Mouse (Mus musculus) adrenal gland, postnatal 25 days (tissue): ENCODE measurements around the gene Eif4g3. TPM values are rescaled to one million over a fixed set of nuclear protein-coding genes. Genes with fewer than 3 reads are reported as not detected.

Experiments used
- DNase-seq: peaks from one replicate; pipeline ENCODE4 v3.0.0; 2021; ENCODE audit warnings: mixed read lengths
- total RNA-seq: library from RNA; stranded (reverse); gene quantifications from 2 replicates; pipeline ENCODE4 v1.2.3, GENCODE M21; 2021

The Eif4g3 gene
- total RNA-seq, 1 experiment from 2014 or later: 153 TPM

GRCm38 (mm10) chr4:137989426-137989825, 3.4 kb upstream of the Eif4g3 start:
- no peak for DNase-seq

- DNase-seq: no peak
Measured at GRCm38 (mm10) chr4:137990433-137990832, 2.4 kb upstream of the Eif4g3 start.

- no peak for DNase-seq
Measured at GRCm38 (mm10) chr4:137991240-137991639, 1.6 kb upstream of the Eif4g3 start.

GRCm38 (mm10) chr4:137993291-137993758, 503 bp downstream of the Eif4g3 start:
- peak; percentile 100 for DNase-seq

- peak; percentile 55 for DNase-seq
Measured at GRCm38 (mm10) chr4:137993821-137994561, 1.2 kb downstream of the Eif4g3 start.

- no peak for DNase-seq
Measured at GRCm38 (mm10) chr4:137994562-137995336, 1.9 kb downstream of the Eif4g3 start.

GRCm38 (mm10) chr4:137995399-137995798, 2.6 kb downstream of the Eif4g3 start:
- peak; percentile 29 for DNase-seq

- no peak for DNase-seq
Measured at GRCm38 (mm10) chr4:137998232-137998631, 5.4 kb downstream of the Eif4g3 start.

- peak; percentile 51 for DNase-seq
Measured at GRCm38 (mm10) chr4:138000682-138001081, 7.9 kb downstream of the Eif4g3 start.

GRCm38 (mm10) chr4:138003909-138004610, 11.2 kb downstream of the Eif4g3 start:
- DNase-seq: no peak

GRCm38 (mm10) chr4:138005781-138006180, 13.0 kb downstream of the Eif4g3 start:
- DNase-seq: no peak

GRCm38 (mm10) chr4:138006951-138007613, 14.3 kb downstream of the Eif4g3 start:
- DNase-seq: no peak

- no peak for DNase-seq
Measured at GRCm38 (mm10) chr4:138008646-138009045, 15.8 kb downstream of the Eif4g3 start.

GRCm38 (mm10) chr4:138009786-138010502, 17.1 kb downstream of the Eif4g3 start:
- no peak for DNase-seq

GRCm38 (mm10) chr4:138013723-138014479, 21.1 kb downstream of the Eif4g3 start:
- DNase-seq: no peak

- no peak for DNase-seq
Measured at GRCm38 (mm10) chr4:138015966-138016365, 23.1 kb downstream of the Eif4g3 start.

GRCm38 (mm10) chr4:138017085-138017637, 24.3 kb downstream of the Eif4g3 start:
- DNase-seq: no peak

GRCm38 (mm10) chr4:138018011-138018410, 25.2 kb downstream of the Eif4g3 start:
- DNase-seq: peak; percentile 27

GRCm38 (mm10) chr4:138020231-138020630, 27.4 kb downstream of the Eif4g3 start:
- no peak for DNase-seq

- no peak for DNase-seq
Measured at GRCm38 (mm10) chr4:138021651-138022050, 28.8 kb downstream of the Eif4g3 start.
